Mouse (Mus musculus): ENCODE results near the gene Cenpc1. TPM values are rescaled to one million over a fixed set of nuclear protein-coding genes. Genes with fewer than 3 reads are reported as not detected.

Cenpc1 gene
- polyA plus RNA-seq, 1 experiment from 2014 or later, result 43.8 TPM

DNA sequence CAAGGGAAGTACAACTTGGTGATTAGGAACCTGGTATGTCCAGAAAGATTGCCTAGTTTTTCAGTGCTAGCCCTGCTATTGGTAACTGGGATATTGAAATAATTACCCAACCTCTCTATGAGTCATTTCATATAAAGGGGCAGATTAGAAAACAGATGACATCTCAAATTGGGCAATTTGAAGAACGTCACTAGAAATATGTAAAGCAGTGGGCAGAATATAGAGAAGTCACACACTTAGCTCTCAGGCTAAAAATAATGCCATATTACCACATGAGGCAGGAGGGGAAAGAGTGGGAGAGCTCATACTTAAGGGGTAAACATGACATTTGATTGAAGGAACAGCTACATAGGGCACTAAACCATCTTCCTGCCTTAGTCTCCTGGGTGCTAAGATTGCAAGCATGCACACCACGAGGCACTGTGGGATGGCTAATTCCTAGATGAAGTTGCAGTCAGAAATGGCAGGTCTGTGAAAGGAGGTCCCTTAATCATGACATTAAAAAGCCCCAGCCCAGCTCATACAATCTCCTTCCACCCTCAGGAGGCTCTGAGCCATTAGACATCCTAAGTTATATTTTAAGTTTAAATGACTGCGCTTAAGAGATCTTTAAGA is 13.4 kb upstream of the Cenpc1 start:
- no peak for ATAC-seq (ENCODE audit: insufficient number of reproducible peaks, insufficient read depth, low FRiP score, low TSS enrichment)
- H3K27me3 ChIP-seq, result no peaks in the 10 kb centered on the region
- H3K36me3 ChIP-seq, result no peaks in the 10 kb centered on the region
- H3K4me3 ChIP-seq, result no peak overlapping the region
- H3K4me2 ChIP-seq (replicated peaks), result no peak overlapping the region
- no peak overlapping the region for H3K27ac ChIP-seq
- H3K4me1 ChIP-seq, result no peaks in the 10 kb centered on the region
- H3K9me3 ChIP-seq, result no peaks in the 10 kb centered on the region
- 78% methylated on average over 3 of the region's 3 CpGs for WGBS
- H3K9ac ChIP-seq, result no peak overlapping the region

DNA sequence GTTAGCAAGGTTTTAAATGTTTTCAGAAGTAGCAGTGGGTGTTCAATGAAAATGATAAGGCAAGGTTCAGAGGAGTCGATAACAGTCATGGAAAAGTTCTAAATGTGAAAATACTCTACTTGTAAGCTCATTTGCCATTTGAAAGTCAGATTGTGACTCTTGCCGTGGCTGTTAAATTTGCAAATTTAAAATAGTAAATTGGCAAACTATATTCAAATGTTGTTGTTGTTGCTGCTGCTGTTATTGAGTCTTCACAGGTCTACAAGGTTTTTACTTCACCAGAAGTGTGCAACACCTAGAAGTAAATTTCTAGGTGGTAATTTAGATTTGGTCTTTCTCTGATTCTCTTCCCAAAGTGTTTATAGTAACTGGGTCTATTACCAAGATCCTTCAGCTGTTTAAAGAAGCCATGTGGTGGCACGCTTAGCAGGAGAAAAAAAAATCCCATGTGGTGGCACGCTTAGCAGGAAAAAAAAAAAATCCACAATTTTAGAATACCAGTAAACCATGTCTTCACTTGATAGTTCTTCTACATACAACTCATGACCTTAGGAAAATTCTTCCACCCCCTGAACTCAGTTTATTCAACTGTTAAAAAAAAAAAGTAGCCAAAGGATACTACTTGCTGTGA is 7.5 kb upstream of the Cenpc1 start:
- Histone ChIP-seq H3K4me3 (no peak overlapping the region), H3K4me1 (no peaks in the 10 kb centered on the region), H3K9ac (no peak overlapping the region), H3K4me2 (replicated peaks) (no peak overlapping the region), H3K9me3 (no peaks in the 10 kb centered on the region), H3K36me3 (no peaks in the 10 kb centered on the region), H3K27ac (no peak overlapping the region), H3K27me3 (no peaks in the 10 kb centered on the region)
- WGBS, result 78% methylated on average over 4 of the region's 4 CpGs
- ATAC-seq (ENCODE audit: insufficient number of reproducible peaks, insufficient read depth, low FRiP score, low TSS enrichment), result no peak

DNA sequence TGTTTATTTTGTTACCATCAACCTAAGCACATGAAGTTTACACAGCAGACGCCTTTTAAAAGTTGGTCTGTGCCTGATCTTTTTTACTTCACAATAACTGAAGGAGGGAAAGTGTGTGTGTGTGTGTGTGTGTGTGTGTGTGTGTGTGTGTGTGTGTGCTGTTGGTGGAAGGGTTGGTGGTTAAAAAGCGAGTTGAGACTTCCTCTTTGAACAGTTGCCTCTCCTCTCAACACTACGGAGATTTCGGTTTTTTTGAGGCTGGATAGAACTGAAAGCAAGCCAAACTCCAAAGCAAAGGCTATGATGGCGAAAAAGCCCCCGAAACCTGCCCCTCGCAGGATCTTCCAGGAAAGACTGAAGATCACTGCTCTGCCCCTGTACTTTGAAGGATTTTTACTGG is 6.2 kb upstream of the Cenpc1 start, which contains the start of gene Stap1:
TSS of gene Stap1 (plus strand) at position 209 of the 400 bp plus-strand sequence.
- 77% methylated on average over 7 of the region's 7 CpGs for WGBS
- no peak within 1 kb of the TSS for H3K27ac ChIP-seq
- H3K27me3 ChIP-seq, result no peaks in the 10 kb centered on the region
- no peak within 1 kb of the TSS for H3K4me3 ChIP-seq
- no peak for ATAC-seq (ENCODE audit: insufficient number of reproducible peaks, insufficient read depth, low FRiP score, low TSS enrichment)
- H3K9me3 ChIP-seq, result no peaks in the 10 kb centered on the region
- no peaks in the 10 kb centered on the region for H3K36me3 ChIP-seq
- H3K4me2 ChIP-seq (replicated peaks), result no peak within 1 kb of the TSS
- 0 out of 2 replicates have a peak, but pooled peaks cover 4% of the 10 kb centered on the region for H3K4me1 ChIP-seq
- H3K9ac ChIP-seq, result no peak within 1 kb of the TSS

DNA sequence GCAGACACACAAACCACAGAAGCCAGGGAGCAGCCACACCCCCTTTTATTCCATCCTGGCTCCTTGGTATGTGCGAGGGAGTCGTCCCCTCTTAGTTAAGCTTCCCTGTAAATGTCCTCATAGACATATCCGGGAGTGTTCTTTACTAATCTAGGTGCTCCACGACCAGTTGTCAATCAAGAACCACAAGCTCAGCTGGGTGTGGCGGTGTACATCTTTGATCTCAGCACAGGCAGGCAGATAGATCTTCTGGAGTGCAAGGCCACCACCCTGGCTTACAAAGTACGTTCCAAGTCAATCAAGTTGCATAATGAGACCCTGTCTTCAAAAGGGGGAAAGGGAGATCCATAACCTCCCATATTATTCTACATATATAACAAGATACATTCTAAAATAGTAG is 3.7 kb upstream of the Cenpc1 start:
- no peak overlapping the region for H3K4me3 ChIP-seq
- H3K27ac ChIP-seq, result no peak overlapping the region
- no peaks in the 10 kb centered on the region for H3K27me3 ChIP-seq
- WGBS, result 70% methylated on average over 6 of the region's 6 CpGs
- H3K4me1 ChIP-seq, result 0 out of 2 replicates have a peak, but pooled peaks cover 9% of the 10 kb centered on the region
- no peaks in the 10 kb centered on the region for H3K9me3 ChIP-seq
- ATAC-seq (ENCODE audit: insufficient number of reproducible peaks, insufficient read depth, low FRiP score, low TSS enrichment), result no peak
- H3K9ac ChIP-seq, result no peak overlapping the region
- no peaks in the 10 kb centered on the region for H3K36me3 ChIP-seq
- H3K4me2 ChIP-seq (replicated peaks), result no peak overlapping the region

DNA sequence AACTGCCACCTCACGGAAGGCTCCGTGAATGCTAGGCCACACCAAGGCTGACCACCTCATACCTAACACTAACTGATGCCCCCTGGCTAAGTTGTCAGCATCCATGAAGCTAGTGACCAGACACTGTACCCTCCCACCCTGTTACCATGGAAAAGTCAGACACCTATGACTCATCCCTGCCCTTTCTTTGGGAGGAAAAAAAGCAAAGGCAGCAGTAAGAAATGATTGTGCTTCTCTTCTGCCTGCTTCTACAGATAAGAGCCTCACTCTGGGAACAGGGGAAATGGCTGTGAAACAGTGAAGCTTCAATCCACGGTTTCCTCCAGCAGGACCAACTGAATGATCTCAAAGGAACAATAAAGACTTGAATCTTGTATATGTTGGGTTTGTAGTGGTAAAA is 3.1 kb upstream of the Cenpc1 start:
- 81% methylated on average over 3 of the region's 3 CpGs for WGBS
- Histone ChIP-seq H3K27me3 (no peaks in the 10 kb centered on the region), H3K36me3 (no peaks in the 10 kb centered on the region), H3K27ac (no peak overlapping the region), H3K4me3 (no peak overlapping the region), H3K4me2 (replicated peaks) (no peak overlapping the region), H3K9me3 (no peaks in the 10 kb centered on the region), H3K4me1 (peaks cover 15% of the 10 kb centered on the region; the same call in 1 of the 2 replicates), H3K9ac (no peak overlapping the region)
- ATAC-seq (ENCODE audit: insufficient number of reproducible peaks, insufficient read depth, low FRiP score, low TSS enrichment), result no peak

GRCm38 (mm10) chr5:86066551-86066929 is 1.2 kb upstream of the Cenpc1 start:
- Histone ChIP-seq H3K4me1 (peaks cover 17% of the 10 kb centered on the region; the same call in 1 of the 2 replicates), H3K4me2 (replicated peaks) (peak overlapping the region; percentile 55), H3K27ac (peak overlapping the region; percentile 72), H3K9ac (peak overlapping the region; percentile 19; the same call in 1 of the 2 replicates), H3K9me3 (no peaks in the 10 kb centered on the region), H3K4me3 (peak overlapping the region; percentile 79), H3K27me3 (no peaks in the 10 kb centered on the region), H3K36me3 (no peaks in the 10 kb centered on the region)
- WGBS, result under 1% methylated on average over 17 of the region's 17 CpGs
- peak; percentile 24; the same call in 1 of the 2 replicates for ATAC-seq (ENCODE audit: insufficient number of reproducible peaks, insufficient read depth, low FRiP score, low TSS enrichment)

- peak; percentile 75 for ATAC-seq (ENCODE audit: insufficient number of reproducible peaks, insufficient read depth, low FRiP score, low TSS enrichment)
- H3K36me3 ChIP-seq, result no peaks in the 10 kb centered on the region
- peak overlapping the region; percentile 83 for H3K27ac ChIP-seq
- peak overlapping the region; percentile 19; the same call in 1 of the 2 replicates for H3K9ac ChIP-seq
- no peaks in the 10 kb centered on the region for H3K9me3 ChIP-seq
- H3K27me3 ChIP-seq, result no peaks in the 10 kb centered on the region
- H3K4me1 ChIP-seq, result peaks cover 17% of the 10 kb centered on the region; the same call in 1 of the 2 replicates
- WGBS, result under 1% methylated on average over 17 of the region's 17 CpGs
- H3K4me3 ChIP-seq, result peak overlapping the region; percentile 79
- H3K4me2 ChIP-seq (replicated peaks), result peak overlapping the region; percentile 55
Observed at GRCm38 (mm10) chr5:86065876-86066550, 630 bp upstream of the Cenpc1 start.

DNA sequence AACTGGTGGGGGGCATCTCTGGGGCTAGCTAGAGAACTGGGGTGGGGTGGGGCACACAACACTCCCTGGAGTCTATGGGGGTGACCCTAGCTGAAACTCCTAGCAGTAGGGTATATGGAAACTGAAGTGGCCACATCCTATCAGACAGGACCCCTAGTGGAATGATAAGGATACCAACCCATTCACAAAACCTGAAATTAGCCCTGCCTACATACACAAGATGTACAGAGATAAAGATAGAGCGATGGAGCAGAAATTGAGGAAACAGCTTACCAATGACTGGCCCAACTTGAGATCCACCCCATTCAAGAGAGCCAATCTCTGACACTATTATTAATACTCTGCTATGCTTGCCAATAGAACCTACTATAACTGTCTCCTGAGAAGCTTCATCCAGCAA is 1.9 kb downstream of the Cenpc1 start:
- no peaks in the 10 kb centered on the region for H3K27me3 ChIP-seq
- no peaks in the 10 kb centered on the region for H3K9me3 ChIP-seq
- no peak overlapping the region for H3K9ac ChIP-seq
- no peak overlapping the region for H3K4me3 ChIP-seq
- H3K27ac ChIP-seq, result no peak overlapping the region
- peaks cover 17% of the 10 kb centered on the region; the same call in 1 of the 2 replicates for H3K4me1 ChIP-seq
- no peaks in the 10 kb centered on the region for H3K36me3 ChIP-seq
- no peak for ATAC-seq (ENCODE audit: insufficient number of reproducible peaks, insufficient read depth, low FRiP score, low TSS enrichment)
- WGBS, result 96% methylated on average over 1 of the region's 1 CpGs
- peak overlapping the region; percentile 55 for H3K4me2 ChIP-seq (replicated peaks)

DNA sequence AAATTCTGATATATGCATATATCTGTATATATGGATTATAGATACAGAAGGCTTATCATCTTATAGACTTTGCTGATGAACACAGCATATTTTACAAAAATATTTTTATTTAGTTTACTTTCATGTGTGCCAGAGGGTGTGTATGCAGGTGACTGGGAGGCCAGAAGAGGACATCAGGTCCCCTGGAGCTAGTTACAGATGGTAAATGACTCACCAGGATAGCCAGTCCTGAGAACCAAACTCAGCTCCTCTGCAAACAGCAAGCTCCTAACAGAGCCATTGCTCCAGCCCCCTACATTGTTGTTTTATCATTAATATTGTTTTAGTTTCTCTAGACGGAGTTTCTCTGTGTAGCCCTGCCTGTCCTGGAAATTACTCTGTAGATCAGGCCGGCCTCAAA is 35.6 kb downstream of the Cenpc1 start:
- 90% methylated on average over 2 of the region's 2 CpGs for WGBS
- no peak for ATAC-seq (ENCODE audit: insufficient number of reproducible peaks, insufficient read depth, low FRiP score, low TSS enrichment)
- H3K27ac ChIP-seq, result no peak overlapping the region
- no peaks in the 10 kb centered on the region for H3K4me1 ChIP-seq
- H3K27me3 ChIP-seq, result no peaks in the 10 kb centered on the region
- no peak overlapping the region for H3K9ac ChIP-seq
- H3K36me3 ChIP-seq, result peaks cover 36% of the 10 kb centered on the region; the same call in 1 of the 2 replicates
- no peak overlapping the region for H3K4me2 ChIP-seq (replicated peaks)
- H3K9me3 ChIP-seq, result no peaks in the 10 kb centered on the region
- H3K4me3 ChIP-seq, result no peak overlapping the region

DNA sequence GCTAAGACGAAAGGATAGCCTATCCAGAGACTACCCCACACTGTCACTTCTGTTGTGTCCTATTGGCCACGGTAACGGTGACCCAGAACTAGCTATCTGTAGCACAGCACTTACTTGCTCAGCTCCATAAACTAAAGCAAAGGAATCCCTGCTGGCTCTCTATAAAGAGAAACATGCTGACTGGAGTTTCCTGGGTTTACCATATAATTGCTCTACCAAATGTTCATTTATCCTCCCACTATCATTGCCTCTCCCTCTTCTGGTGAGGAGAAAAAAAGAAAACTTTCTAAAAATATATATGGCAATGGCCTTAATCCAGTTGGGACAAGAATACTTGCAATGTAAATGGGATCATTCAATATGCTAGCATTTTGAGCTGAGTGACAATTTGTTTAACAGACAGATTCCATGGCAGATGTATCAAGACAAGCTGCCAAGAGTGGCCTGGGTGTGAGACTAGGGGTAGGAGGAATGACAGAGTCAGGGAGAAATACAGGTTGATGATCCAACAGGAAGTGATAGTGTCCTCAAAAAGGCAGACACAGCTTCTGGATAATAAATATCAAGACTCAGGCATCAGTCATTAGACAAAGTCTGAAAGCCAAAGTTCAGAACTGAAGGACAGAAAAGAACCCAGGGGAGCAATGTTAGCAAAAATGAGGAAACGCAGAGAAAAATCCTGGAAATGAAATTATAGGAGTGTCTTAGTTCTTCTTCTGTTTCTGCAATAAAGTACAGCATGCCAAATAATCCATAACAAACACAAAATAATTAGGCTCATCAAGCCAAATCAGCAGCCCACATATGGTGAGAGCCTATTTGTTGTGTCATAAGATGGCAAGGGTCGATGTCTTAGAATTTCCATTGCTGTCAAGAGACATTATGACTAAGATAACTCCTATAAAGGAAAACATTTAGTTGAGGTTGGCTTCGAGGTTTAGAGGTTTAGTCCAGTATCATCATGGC is 68.6 kb downstream of the Cenpc1 start:
- no peak overlapping the region for H3K4me3 ChIP-seq
- ATAC-seq (ENCODE audit: insufficient number of reproducible peaks, insufficient read depth, low FRiP score, low TSS enrichment), result no peak
- no peaks in the 10 kb centered on the region for H3K27me3 ChIP-seq
- no peaks in the 10 kb centered on the region for H3K9me3 ChIP-seq
- no peak overlapping the region for H3K27ac ChIP-seq
- H3K9ac ChIP-seq, result no peak overlapping the region
- no peaks in the 10 kb centered on the region for H3K36me3 ChIP-seq
- no peaks in the 10 kb centered on the region for H3K4me1 ChIP-seq
- H3K4me2 ChIP-seq (replicated peaks), result no peak overlapping the region
- WGBS, result 90% methylated on average over 6 of the region's 6 CpGs

- H3K9me3 ChIP-seq, result no peaks in the 10 kb centered on the region
- H3K4me1 ChIP-seq, result no peaks in the 10 kb centered on the region
- WGBS, result 59% methylated on average over 1 of the region's 1 CpGs
- no peaks in the 10 kb centered on the region for H3K36me3 ChIP-seq
- H3K9ac ChIP-seq, result no peak overlapping the region
- H3K27ac ChIP-seq, result no peak overlapping the region
- H3K27me3 ChIP-seq, result no peaks in the 10 kb centered on the region
- no peak overlapping the region for H3K4me3 ChIP-seq
- no peak overlapping the region for H3K4me2 ChIP-seq (replicated peaks)
- no peak for ATAC-seq (ENCODE audit: insufficient number of reproducible peaks, insufficient read depth, low FRiP score, low TSS enrichment)
Observed at GRCm38 (mm10) chr5:85994551-85994950, 70.8 kb downstream of the Cenpc1 start.

All from embryonic facial prominence, embryonic 12.5 days (tissue).